Mouse (Mus musculus) erythroblast, embryonic 14.5 days (primary cell): ENCODE results near the gene Cdc14b.

Experiments
- GATA1 ChIP-seq: IDR thresholded peaks from 2 replicates; pipeline ENCODE4 v1.6.1; 2012; ENCODE audit warnings: low read length, inconsistent platforms, mixed read lengths
- TAL1 ChIP-seq: IDR thresholded peaks from 3 replicates; pipeline ENCODE4 v1.6.1; 2012; ENCODE audit warnings: low read length, inconsistent platforms, mixed read lengths

- TF ChIP-seq TAL1 (no peak), GATA1 (no peak)
These were observed 122.8 kb downstream of the Cdc14b start for GRCm38 (mm10) chr13:64152241-64152669.
